Mouse (Mus musculus): ENCODE measurements around the gene Exoc7.
"Not testable (repeated sequence)": the region's sequence is repeated elsewhere in the genome, so short reads cannot be mapped to it uniquely, and the experiment has no call there.

The Exoc7 gene

GRCm38 (mm10) chr11:116311169-116311568 lies 4.1 kb upstream of the Exoc7 start:
- DNase-seq, result no peak

- no peak for DNase-seq
These were observed 2.6 kb upstream of the Exoc7 start for GRCm38 (mm10) chr11:116309601-116310000.

- no peak for DNase-seq
These were observed 914 bp upstream of the Exoc7 start for GRCm38 (mm10) chr11:116307762-116308531.

- DNase-seq, result peak; percentile 93
These were observed 679 bp downstream of the Exoc7 start for GRCm38 (mm10) chr11:116306126-116306982.

GRCm38 (mm10) chr11:116305423-116305822 lies 1.6 kb downstream of the Exoc7 start:
- DNase-seq, result no peak

GRCm38 (mm10) chr11:116298621-116299020 lies 8.4 kb downstream of the Exoc7 start:
- DNase-seq, result peak; percentile 87

- DNase-seq, result peak; percentile 86
These were observed 8.8 kb downstream of the Exoc7 start for GRCm38 (mm10) chr11:116298221-116298620.

- no peak for DNase-seq
These were observed 10.0 kb downstream of the Exoc7 start for GRCm38 (mm10) chr11:116297017-116297416.

GRCm38 (mm10) chr11:116296191-116296734 lies 10.8 kb downstream of the Exoc7 start:
- DNase-seq, result peak; percentile 55

- no peak for DNase-seq
These were observed 12.7 kb downstream of the Exoc7 start for GRCm38 (mm10) chr11:116294319-116294718.

GRCm38 (mm10) chr11:116293538-116294137 lies 13.4 kb downstream of the Exoc7 start:
- DNase-seq, result no peak

GRCm38 (mm10) chr11:116292401-116292800 lies 14.6 kb downstream of the Exoc7 start:
- DNase-seq, result no peak

GRCm38 (mm10) chr11:116290556-116290955 lies 16.5 kb downstream of the Exoc7 start:
- DNase-seq, result no peak

- no peak for DNase-seq
These were observed 19.7 kb downstream of the Exoc7 start for GRCm38 (mm10) chr11:116287351-116287750.

- no peak for DNase-seq
These were observed 21.3 kb downstream of the Exoc7 start for GRCm38 (mm10) chr11:116285770-116286191.

GRCm38 (mm10) chr11:116283982-116284381 lies 23.1 kb downstream of the Exoc7 start:
- no peak for DNase-seq

- no peak for DNase-seq
These were observed 24.0 kb downstream of the Exoc7 start for GRCm38 (mm10) chr11:116282912-116283521.

- no peak for DNase-seq
These were observed 24.9 kb downstream of the Exoc7 start for GRCm38 (mm10) chr11:116282089-116282488.

- no peak for DNase-seq
These were observed 25.4 kb downstream of the Exoc7 start for GRCm38 (mm10) chr11:116281671-116282070.

- no peak for DNase-seq
These were observed 26.0 kb downstream of the Exoc7 start, which contains the start of gene Galr2 for GRCm38 (mm10) chr11:116280751-116281663. Gene Galr2 (plus strand): TSS chr11:116280939.

GRCm38 (mm10) chr11:116277184-116277583 lies 29.8 kb downstream of the Exoc7 start:
- DNase-seq, result not testable (repeated sequence)

Measured in cerebellum, adult 11-12 months (tissue).